Mouse (Mus musculus): ENCODE data around the gene Acbd6.

Acbd6 gene

GRCm38 (mm10) chr1:155558012-155558842 lies at the start of gene Acbd6:
Gene Acbd6 (plus strand): TSS chr1:155558120.
- peak; percentile 76 to 86 for DNase-seq (ENCODE audit: low spot score in 2 of 2)

- no peak for DNase-seq (ENCODE audit: low spot score in 2 of 2)
These were observed 47.7 kb upstream of the Acbd6 start for GRCm38 (mm10) chr1:155510263-155510662.

GRCm38 (mm10) chr1:155515866-155516265 lies 42.1 kb upstream of the Acbd6 start:
- DNase-seq (ENCODE audit: low spot score in 2 of 2), result no peak

- DNase-seq (ENCODE audit: low spot score in 2 of 2), result peak; percentile 44 to 78
These were observed 41.3 kb upstream of the Acbd6 start for GRCm38 (mm10) chr1:155516594-155516993.

GRCm38 (mm10) chr1:155517060-155517459 lies 40.9 kb upstream of the Acbd6 start:
- DNase-seq (ENCODE audit: low spot score in 2 of 2), result no peak

GRCm38 (mm10) chr1:155520285-155520684 lies 37.6 kb upstream of the Acbd6 start:
- DNase-seq (ENCODE audit: low spot score in 2 of 2), result no peak

- no peak for DNase-seq (ENCODE audit: low spot score in 2 of 2)
These were observed 35.4 kb upstream of the Acbd6 start for GRCm38 (mm10) chr1:155522493-155522892.

GRCm38 (mm10) chr1:155526176-155526575 lies 31.7 kb upstream of the Acbd6 start:
- no peak for DNase-seq (ENCODE audit: low spot score in 2 of 2)

GRCm38 (mm10) chr1:155527027-155527786 lies 30.7 kb upstream of the Acbd6 start:
- DNase-seq (ENCODE audit: low spot score in 2 of 2), result no peak

GRCm38 (mm10) chr1:155527787-155528158 lies 30.1 kb upstream of the Acbd6 start:
- no peak for DNase-seq (ENCODE audit: low spot score in 2 of 2)

- DNase-seq (ENCODE audit: low spot score in 2 of 2), result no peak
These were observed 29.4 kb upstream of the Acbd6 start for GRCm38 (mm10) chr1:155528405-155529119.

GRCm38 (mm10) chr1:155529120-155529963 lies 28.6 kb upstream of the Acbd6 start:
- DNase-seq (ENCODE audit: low spot score in 2 of 2), result no peak

- DNase-seq (ENCODE audit: low spot score in 2 of 2), result no peak
These were observed 27.1 kb upstream of the Acbd6 start for GRCm38 (mm10) chr1:155530561-155531457.

- no peak for DNase-seq (ENCODE audit: low spot score in 2 of 2)
These were observed 25.5 kb upstream of the Acbd6 start for GRCm38 (mm10) chr1:155532396-155532795.

- DNase-seq (ENCODE audit: low spot score in 2 of 2), result no peak
These were observed 24.9 kb upstream of the Acbd6 start for GRCm38 (mm10) chr1:155532833-155533688.

- no peak for DNase-seq (ENCODE audit: low spot score in 2 of 2)
These were observed 24.3 kb upstream of the Acbd6 start for GRCm38 (mm10) chr1:155533689-155533965.

GRCm38 (mm10) chr1:155537005-155537642 lies 20.8 kb upstream of the Acbd6 start:
- DNase-seq (ENCODE audit: low spot score in 2 of 2), result peak; percentile 33 to 71

GRCm38 (mm10) chr1:155538006-155538405 lies 19.9 kb upstream of the Acbd6 start:
- DNase-seq (ENCODE audit: low spot score in 2 of 2), result no peak

GRCm38 (mm10) chr1:155557642-155558011 lies 293 bp upstream of the Acbd6 start:
- no peak for DNase-seq (ENCODE audit: low spot score in 2 of 2)
